Mouse (Mus musculus) liver, embryonic 12.5 days (tissue): Measurements from ENCODE around the gene Ctdspl. TPM values are rescaled to one million over a fixed set of nuclear protein-coding genes. Genes with fewer than 3 reads are reported as not detected.

Experiments used
- ATAC-seq: fragments of 200-750 bp; cut with Nextera tagmentation; 2 replicates; pipeline ENCODE4 v1.8.0; 2017; ENCODE audit warnings: moderate number of reproducible peaks, mild to moderate bottlenecking, moderate library complexity
- H3K27ac ChIP-seq: fragments of 300-500 bp; sonication (generic); 2 replicates; pipeline ENCODE4 v1.5.1; 2016; ENCODE audit warnings: mild to moderate bottlenecking
- H3K27me3 ChIP-seq: fragments of 300-500 bp; sonication (generic); replicated peaks from 2 replicates; pipeline ENCODE4 v1.6.1; 2016; ENCODE audit warnings: mild to moderate bottlenecking, moderate library complexity
- H3K36me3 ChIP-seq: fragments of 300-500 bp; sonication (generic); 2 replicates; pipeline ENCODE4 v1.6.1; 2016; ENCODE audit warnings: mild to moderate bottlenecking, moderate library complexity
- H3K4me1 ChIP-seq: fragments of 300-500 bp; sonication (generic); 2 replicates; pipeline ENCODE4 v1.6.1; 2016
- H3K4me2 ChIP-seq: fragments of 300-500 bp; sonication (generic); 2 replicates; pipeline ENCODE4 v1.6.1; 2016; ENCODE audit warnings: mild to moderate bottlenecking, moderate library complexity
- H3K4me3 ChIP-seq: fragments of 300-500 bp; sonication (generic); 2 replicates; pipeline ENCODE4 v1.5.1; 2016; ENCODE audit warnings: mild to moderate bottlenecking, moderate library complexity
- H3K9ac ChIP-seq: fragments of 300-500 bp; sonication (generic); 2 replicates; pipeline ENCODE4 v1.6.1; 2016; ENCODE audit warnings: mild to moderate bottlenecking, moderate library complexity
- H3K9me3 ChIP-seq: fragments of 300-500 bp; sonication (generic); replicated peaks from 2 replicates; pipeline ENCODE4 v1.6.1; 2016; ENCODE audit warnings: mild to moderate bottlenecking, moderate library complexity
- WGBS: fragments of 180-500 bp; shearing (Covaris S2); methylation state at CpG from one replicate; pipeline ENCODE4 v1.1.7; 2016; ENCODE audit not compliant: insufficient replicate concordance; 5-methylcytosine and 5-hydroxymethylcytosine counted together
- polyA plus RNA-seq: library from polyadenylated mRNA; unstranded; fragments of >200 nt; fragmentation: Nextera tagmentation; extraction: Ambion mirVana; gene quantifications from 2 replicates; pipeline ENCODE4 v1.2.1, GENCODE M21; 2016

Ctdspl gene
- polyA plus RNA-seq, 1 experiment from 2014 or later, result 4.4 TPM

DNA sequence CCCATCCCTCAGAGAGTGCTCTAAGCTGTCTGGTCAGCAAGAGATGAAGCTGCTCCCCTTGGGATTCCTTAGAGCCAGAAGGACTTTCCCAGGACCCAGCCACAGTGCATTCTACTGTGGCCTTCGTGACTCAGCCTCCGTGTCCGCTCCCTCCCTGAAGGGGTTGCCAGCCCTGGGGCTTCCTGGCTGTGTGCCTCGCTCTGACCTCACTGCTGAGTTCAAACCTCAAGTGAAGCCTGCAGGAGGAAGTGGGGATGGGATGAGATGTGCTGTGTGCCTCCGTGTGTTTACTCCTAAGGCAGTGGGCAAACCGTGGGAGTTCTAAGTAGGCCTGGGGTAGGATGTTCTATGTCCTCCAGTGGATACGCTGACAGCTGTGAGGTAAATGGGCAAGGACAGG, 109.6 kb downstream of the Ctdspl start:
- WGBS, result 52% methylated on average over 7 of the region's 7 CpGs
- Histone ChIP-seq H3K9ac (no peak overlapping the region), H3K4me2 (no peak overlapping the region), H3K9me3 (no peaks in the 10 kb centered on the region), H3K27ac (no peak overlapping the region), H3K4me1 (peaks cover 7% of the 10 kb centered on the region; the same call in 1 of the 2 replicates), H3K27me3 (no peaks in the 10 kb centered on the region), H3K4me3 (no peak overlapping the region), H3K36me3 (peaks cover 39% of the 10 kb centered on the region)
- no peak for ATAC-seq

DNA sequence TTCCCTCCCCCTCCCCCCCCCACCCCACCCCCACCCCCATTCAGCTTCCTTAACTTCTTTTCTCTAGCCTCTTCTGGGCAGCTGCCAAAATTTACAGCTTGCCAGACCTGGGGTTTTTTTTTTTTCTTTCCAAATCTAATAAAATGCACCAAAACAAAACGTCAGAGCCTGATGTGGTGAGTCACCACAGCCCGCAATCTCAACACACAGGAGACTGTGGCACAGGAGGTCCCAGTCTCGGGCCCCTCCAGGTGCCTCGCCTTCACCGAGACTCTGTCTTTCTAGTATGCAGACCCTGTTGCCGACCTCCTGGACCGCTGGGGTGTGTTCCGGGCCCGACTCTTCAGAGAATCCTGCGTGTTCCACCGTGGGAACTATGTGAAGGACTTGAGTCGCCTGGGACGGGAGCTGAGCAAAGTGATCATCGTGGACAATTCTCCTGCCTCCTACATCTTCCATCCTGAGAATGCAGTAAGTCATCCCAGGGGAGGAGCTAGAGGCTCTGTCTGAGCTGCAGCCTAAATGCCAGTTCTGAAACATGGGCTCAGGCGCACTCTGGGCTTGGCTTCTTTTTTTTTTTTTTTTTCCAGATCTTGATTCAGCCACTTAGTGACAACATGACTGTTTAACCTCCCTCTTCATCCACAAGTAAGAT, 111.0 kb downstream of the Ctdspl start:
- Histone ChIP-seq H3K9me3 (no peaks in the 10 kb centered on the region), H3K36me3 (peaks cover 33% of the 10 kb centered on the region)

DNA sequence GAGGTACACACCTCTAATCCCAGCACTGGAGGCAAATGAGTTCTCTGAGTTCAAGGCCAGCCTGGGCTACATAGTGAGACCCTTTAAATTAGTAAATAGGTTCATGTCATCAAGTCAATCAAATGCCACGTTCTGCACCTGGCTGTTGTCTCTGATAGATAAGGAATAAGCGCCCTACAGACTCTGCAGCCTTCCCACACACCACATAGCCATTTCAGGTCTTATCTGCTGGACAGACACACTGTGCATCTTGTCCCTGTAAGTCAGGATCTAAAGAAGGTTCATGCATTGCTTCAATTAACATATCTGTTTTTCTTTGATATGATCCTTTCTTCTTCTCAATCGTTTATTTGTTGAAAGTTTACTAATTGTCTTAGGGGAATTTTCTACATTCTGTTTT, 112.3 kb downstream of the Ctdspl start:
- H3K36me3 ChIP-seq, result peaks cover 31% of the 10 kb centered on the region
- no peak overlapping the region for H3K4me2 ChIP-seq
- WGBS, result 28% methylated on average over 3 of the region's 3 CpGs
- no peak overlapping the region for H3K27ac ChIP-seq
- H3K4me3 ChIP-seq, result no peak overlapping the region
- ATAC-seq, result 0 out of 2 replicates have a peak, but pooled peaks have one; percentile 55
- peaks cover 7% of the 10 kb centered on the region; the same call in 1 of the 2 replicates for H3K4me1 ChIP-seq
- no peaks in the 10 kb centered on the region for H3K9me3 ChIP-seq
- no peaks in the 10 kb centered on the region for H3K27me3 ChIP-seq
- H3K9ac ChIP-seq, result no peak overlapping the region

More for the DNA sequence above, 111.0 kb downstream of the Ctdspl start:
- Histone ChIP-seq H3K27me3 (no peaks in the 10 kb centered on the region), H3K4me2 (no peak overlapping the region), H3K4me1 (peaks cover 7% of the 10 kb centered on the region; the same call in 1 of the 2 replicates), H3K9ac (no peak overlapping the region), H3K27ac (no peak overlapping the region), H3K4me3 (no peak overlapping the region)
- ATAC-seq, result no peak
- 76% methylated on average over 15 of the region's 15 CpGs for WGBS

DNA sequence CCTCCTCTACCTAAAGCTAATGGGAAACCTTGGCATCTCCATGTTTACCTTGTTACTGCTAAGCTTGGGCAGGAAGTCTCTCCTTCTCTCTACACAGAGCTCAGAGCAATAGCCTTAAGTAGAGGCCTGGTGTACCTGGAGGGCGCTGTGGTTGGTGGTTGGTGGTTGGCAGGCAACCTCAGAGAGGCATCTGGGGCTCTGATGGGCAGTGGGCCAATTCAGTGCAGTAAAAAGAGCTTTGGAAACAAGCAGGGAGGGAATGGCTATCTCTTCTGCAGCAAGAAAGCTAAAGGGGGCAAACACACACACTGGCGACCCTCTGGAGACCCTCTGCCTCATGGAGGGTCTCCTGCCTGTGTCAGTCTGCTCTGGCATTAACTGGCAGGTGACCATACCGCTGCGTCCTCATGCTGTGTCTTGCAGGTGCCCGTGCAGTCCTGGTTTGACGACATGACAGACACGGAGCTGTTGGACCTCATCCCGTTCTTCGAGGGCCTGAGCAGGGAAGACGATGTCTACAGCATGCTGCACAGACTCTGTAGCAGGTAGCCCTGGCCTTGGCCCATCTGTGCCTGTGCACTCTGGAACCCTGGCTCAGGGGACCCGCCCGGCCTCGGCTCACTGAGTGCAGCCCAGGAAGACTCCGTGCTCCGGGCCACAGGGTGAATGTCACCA, 114.0 kb downstream of the Ctdspl start:
- 85% methylated on average over 15 of the region's 15 CpGs for whole genome bisulfite sequencing
- H3K9ac ChIP-seq, result no peak overlapping the region
- H3K4me3 ChIP-seq, result no peak overlapping the region
- H3K27ac ChIP-seq, result no peak overlapping the region
- ATAC-seq, result no peak
- H3K4me2 ChIP-seq, result no peak overlapping the region
- H3K27me3 ChIP-seq, result no peaks in the 10 kb centered on the region
- H3K9me3 ChIP-seq, result no peaks in the 10 kb centered on the region
- peaks cover 7% of the 10 kb centered on the region; the same call in 1 of the 2 replicates for H3K4me1 ChIP-seq
- H3K36me3 ChIP-seq, result peaks cover 21% of the 10 kb centered on the region

DNA sequence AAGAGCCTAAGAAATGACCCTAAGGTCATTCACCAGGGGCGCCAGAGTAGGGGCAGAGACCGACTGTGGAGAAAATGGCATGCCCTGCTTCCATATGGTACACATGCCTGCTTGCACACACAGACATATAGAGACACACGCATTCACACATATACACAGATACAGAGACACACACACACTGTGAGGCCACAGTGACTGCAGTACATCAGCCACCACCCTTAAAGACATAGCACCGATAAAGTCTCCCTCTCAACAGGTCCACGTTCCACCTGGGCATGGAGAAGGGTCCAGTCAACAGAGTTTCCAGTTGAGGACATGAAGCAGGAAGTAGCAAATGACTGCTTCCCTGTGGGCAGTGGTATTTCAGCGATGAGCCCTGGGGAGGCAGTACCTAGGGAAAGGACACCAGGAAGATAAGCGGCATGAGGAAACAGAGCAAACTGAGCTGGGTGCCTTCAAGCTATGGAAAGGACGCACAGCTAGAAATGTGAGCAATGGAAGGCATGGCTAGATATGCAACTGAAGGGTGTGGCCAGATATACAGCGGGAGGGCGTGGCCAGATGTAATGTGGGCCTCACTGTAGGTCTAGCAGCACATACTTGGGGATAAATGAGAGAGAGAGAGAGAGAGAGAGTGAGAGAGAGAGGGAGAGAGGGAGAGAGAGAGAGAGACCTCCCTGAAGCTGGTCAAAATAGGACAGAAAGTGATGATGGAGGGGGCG, 122.1 kb downstream of the Ctdspl start:
- H3K4me2 ChIP-seq, result peak overlapping the region; percentile 53
- 50% methylated on average over 11 of the region's 11 CpGs for WGBS
- peak overlapping the region; percentile 76 for H3K27ac ChIP-seq
- peaks cover 23% of the 10 kb centered on the region for H3K27me3 ChIP-seq
- peaks cover 34% of the 10 kb centered on the region for H3K4me1 ChIP-seq
- peak; percentile 90 for ATAC-seq
- H3K36me3 ChIP-seq, result no peaks in the 10 kb centered on the region
- H3K9me3 ChIP-seq, result no peaks in the 10 kb centered on the region
- H3K9ac ChIP-seq, result peak overlapping the region; percentile 32
- H3K4me3 ChIP-seq, result no peak overlapping the region

DNA sequence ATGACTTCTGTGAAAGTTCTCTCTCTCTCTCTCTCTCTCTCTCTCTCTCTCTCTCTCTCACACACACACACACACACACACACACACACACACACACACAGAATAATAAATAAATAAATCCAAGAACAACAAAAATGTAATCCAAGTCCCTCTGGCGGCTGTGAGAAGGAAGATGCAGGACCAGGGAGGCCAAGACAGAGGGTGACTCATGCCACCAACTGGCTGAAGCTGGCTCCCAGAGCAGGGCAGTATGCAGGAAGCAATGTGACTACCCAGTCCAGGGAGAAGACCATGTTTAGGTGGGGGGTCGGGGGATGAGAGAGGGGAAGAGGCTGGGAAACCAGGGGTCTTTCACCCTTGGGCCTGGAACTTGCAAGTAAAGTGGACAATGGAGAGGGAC, 124.9 kb downstream of the Ctdspl start:
- Histone ChIP-seq H3K4me3 (no peak overlapping the region), H3K4me1 (peaks cover 44% of the 10 kb centered on the region), H3K4me2 (no peak overlapping the region), H3K27ac (no peak overlapping the region), H3K36me3 (no peaks in the 10 kb centered on the region), H3K27me3 (peaks cover 46% of the 10 kb centered on the region), H3K9ac (no peak overlapping the region), H3K9me3 (no peaks in the 10 kb centered on the region)
- no peak for ATAC-seq
- 56% methylated on average over 2 of the region's 2 CpGs for WGBS

DNA sequence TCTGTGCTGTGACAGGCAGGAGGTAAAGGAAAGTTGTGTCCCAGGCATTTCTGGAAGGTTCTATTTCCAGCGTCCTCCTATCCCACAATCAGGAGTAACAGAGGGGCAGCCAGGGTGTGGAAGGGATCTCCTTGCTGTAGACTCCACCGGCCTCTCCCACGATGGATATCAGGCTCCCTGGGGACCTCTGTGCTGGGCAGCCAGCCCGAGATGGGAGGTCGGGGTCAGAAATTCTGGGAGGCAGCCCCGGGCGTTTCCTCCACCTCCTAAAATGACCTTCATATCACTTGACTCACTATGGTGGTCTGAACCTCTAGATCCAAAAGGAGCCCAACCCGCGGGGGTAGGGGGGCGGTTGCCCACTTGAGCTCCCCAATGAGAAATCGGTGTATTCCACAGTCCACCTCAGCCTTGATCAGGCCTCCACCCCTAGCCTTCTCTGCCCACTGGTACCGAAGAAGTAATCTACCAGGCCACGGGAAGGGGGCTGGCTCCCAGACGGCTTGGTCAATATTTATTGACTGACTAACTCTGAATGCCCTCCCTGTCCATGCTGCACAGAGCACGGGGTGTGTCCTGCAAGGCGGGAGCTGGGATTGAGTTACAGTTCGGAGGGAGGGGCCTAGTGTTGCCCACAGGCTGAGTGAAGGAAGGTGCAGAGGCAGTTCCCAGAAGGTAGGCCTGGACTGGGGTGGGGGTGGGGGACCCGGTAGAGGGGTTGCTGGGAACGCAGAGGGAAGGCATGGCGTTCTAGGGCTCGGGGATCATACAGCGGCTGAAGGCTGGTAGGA, 126.1 kb downstream of the Ctdspl start, which contains the start of gene Vill:
Vill (plus strand) TSS at position 625 of the 791 bp plus-strand sequence.
- Histone ChIP-seq H3K4me1 (peaks cover 38% of the 10 kb centered on the region), H3K27me3 (peaks cover 55% of the 10 kb centered on the region), H3K36me3 (no peaks in the 10 kb centered on the region), H3K9me3 (no peaks in the 10 kb centered on the region), H3K27ac (no peak within 1 kb of the TSS), H3K4me2 (peak within 1 kb of the TSS; percentile 60), H3K9ac (0 out of 2 replicates have a peak within 1 kb of the TSS, but pooled peaks have one; percentile 27), H3K4me3 (peak within 1 kb of the TSS; percentile 35)
- ATAC-seq, result peak; percentile 26
- 26% methylated on average over 22 of the region's 22 CpGs for WGBS

DNA sequence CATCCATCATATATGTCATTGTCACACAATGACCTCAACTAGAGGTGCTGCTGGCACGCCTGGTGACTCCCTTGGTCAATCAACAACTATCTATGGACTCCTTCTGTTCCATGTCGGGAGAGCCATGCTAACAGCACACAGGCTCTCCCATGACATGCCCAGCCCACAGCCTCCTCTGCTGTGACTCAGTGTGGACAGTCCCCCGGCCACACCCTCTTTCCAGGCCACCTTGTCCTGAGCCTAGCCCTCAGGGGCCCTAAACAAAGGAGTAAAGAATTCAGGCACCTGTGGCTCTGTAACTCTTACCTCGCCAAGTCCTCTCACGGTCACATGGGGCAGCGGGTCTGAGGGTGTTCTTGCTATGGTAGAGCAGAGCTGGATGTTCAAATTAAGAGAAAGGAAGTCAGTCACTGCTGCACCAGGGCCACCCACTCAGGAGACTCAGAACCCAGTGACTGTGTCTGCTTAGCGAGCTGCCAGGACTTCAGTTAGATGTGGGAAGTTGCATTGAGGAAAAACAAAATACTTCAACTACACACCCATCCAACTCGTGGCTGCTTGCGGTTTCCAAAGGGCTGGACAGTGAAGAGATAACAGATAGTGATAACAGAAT, 127.8 kb downstream of the Ctdspl start:
- 48% methylated on average over 9 of the region's 9 CpGs for WGBS
- no peak for ATAC-seq
- Histone ChIP-seq H3K36me3 (no peaks in the 10 kb centered on the region), H3K9ac (no peak overlapping the region), H3K4me3 (no peak overlapping the region), H3K4me1 (peaks cover 20% of the 10 kb centered on the region), H3K27me3 (peaks cover 66% of the 10 kb centered on the region), H3K27ac (no peak overlapping the region), H3K4me2 (no peak overlapping the region), H3K9me3 (no peaks in the 10 kb centered on the region)

DNA sequence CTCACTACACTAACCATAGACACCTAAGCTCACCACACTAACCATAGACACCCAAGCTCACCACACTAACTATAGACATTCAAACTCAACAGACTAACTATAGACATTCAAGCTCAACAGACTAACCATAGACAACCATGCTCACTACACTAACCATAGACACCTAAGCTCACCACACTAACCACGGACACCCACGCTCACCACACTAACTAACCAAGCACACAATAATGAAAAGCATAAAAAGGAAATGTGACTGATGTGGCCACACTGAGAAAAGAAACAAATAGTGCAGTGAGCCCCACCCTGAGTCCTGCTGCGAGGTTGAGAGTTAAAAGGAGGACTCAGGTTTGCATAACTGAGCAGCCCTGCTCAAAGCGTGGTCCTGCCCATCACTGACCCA, 129.1 kb downstream of the Ctdspl start:
- WGBS, result 73% methylated on average over 4 of the region's 4 CpGs
- no peak for ATAC-seq
- Histone ChIP-seq H3K36me3 (no peaks in the 10 kb centered on the region), H3K9me3 (no peaks in the 10 kb centered on the region), H3K9ac (no peak overlapping the region), H3K27ac (no peak overlapping the region), H3K27me3 (peaks cover 66% of the 10 kb centered on the region), H3K4me2 (no peak overlapping the region), H3K4me3 (no peak overlapping the region), H3K4me1 (0 out of 2 replicates have a peak, but pooled peaks cover 18% of the 10 kb centered on the region)

DNA sequence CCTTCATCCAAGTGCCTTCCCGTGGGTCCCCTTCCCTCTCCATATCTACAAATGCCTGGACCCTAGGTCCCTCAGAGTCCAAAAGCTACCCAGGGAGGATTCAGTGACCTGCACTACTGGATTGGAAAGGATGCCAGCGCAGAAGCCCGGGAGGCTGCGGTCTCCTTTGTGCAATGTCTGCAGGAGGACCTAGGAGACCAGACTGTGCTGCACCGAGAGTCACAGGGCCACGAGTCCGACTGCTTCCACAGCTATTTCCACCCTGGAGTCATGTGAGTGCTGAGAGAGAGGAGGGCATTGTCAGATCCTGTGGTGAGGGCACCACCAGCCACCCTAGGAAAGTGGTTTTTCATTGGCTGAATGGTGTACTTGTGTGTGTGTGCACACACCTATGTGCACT, 132.0 kb downstream of the Ctdspl start:
- 70% methylated on average over 7 of the region's 7 CpGs for WGBS
- no peaks in the 10 kb centered on the region for H3K9me3 ChIP-seq
- H3K4me2 ChIP-seq, result no peak overlapping the region
- H3K36me3 ChIP-seq, result no peaks in the 10 kb centered on the region
- H3K27me3 ChIP-seq, result peaks cover 44% of the 10 kb centered on the region
- peaks cover 15% of the 10 kb centered on the region for H3K4me1 ChIP-seq
- ATAC-seq, result no peak
- no peak overlapping the region for H3K27ac ChIP-seq
- no peak overlapping the region for H3K4me3 ChIP-seq
- H3K9ac ChIP-seq, result no peak overlapping the region

DNA sequence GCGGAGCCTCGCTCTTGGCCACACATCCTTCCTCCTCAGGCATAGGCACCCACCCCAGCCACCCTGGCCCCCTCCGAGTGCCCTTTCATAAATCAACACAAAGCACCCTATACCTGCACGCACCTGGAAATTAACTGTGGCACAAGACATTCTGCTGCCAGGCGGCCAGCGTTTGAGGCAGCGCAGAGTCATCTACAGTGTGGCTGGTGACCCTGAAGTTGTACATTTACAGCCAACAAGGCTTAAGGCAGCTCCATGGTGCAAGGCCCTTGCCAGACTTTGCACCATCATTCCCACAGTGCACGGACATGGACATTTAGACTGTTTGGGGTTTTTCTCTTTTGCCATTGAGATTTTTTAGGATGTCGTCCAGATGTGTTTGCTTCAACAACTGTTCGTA, 134.4 kb downstream of the Ctdspl start:
- no peak overlapping the region for H3K4me3 ChIP-seq
- H3K9me3 ChIP-seq, result no peaks in the 10 kb centered on the region
- no peak overlapping the region for H3K4me2 ChIP-seq
- WGBS, result 74% methylated on average over 10 of the region's 10 CpGs
- no peak overlapping the region for H3K9ac ChIP-seq
- H3K27ac ChIP-seq, result no peak overlapping the region
- H3K4me1 ChIP-seq, result peaks cover 15% of the 10 kb centered on the region
- peaks cover 25% of the 10 kb centered on the region for H3K27me3 ChIP-seq
- no peaks in the 10 kb centered on the region for H3K36me3 ChIP-seq
- no peak for ATAC-seq
